Mouse (Mus musculus) kidney, embryonic 15.5 days (tissue): Measurements from ENCODE around the gene Loxl1. TPM values are rescaled to one million over a fixed set of nuclear protein-coding genes. Genes with fewer than 3 reads are reported as not detected.
A peak's percentile ranks its signal among the peaks of the same experiment; 100 is the strongest.
"Not testable (repeated sequence)": the region's sequence is repeated elsewhere in the genome, so short reads cannot be mapped to it uniquely, and the experiment has no call there.

Experiments
- ATAC-seq: fragments of 200-750 bp; cut with Nextera tagmentation; replicated peaks from 2 replicates; pipeline ENCODE4 v1.8.0; 2017; ENCODE audit warnings: moderate TSS enrichment; ENCODE audit not compliant: low FRiP score
- H3K27ac ChIP-seq: fragments of 300-500 bp; sonication (generic); 2 replicates; pipeline ENCODE4 v1.5.1; 2015; ENCODE audit warnings: mild to moderate bottlenecking, inconsistent platforms
- H3K27me3 ChIP-seq: fragments of 300-500 bp; sonication (generic); 2 replicates; pipeline ENCODE4 v1.6.1; 2015; ENCODE audit warnings: inconsistent platforms
- H3K36me3 ChIP-seq: fragments of 300-500 bp; sonication (generic); 2 replicates; pipeline ENCODE4 v1.6.1; 2015; ENCODE audit warnings: inconsistent platforms
- H3K4me1 ChIP-seq: fragments of 300-500 bp; sonication (generic); 2 replicates; pipeline ENCODE4 v1.6.1; 2015; ENCODE audit warnings: inconsistent platforms
- H3K4me2 ChIP-seq: fragments of 300-500 bp; sonication (generic); 2 replicates; pipeline ENCODE4 v1.6.1; 2015; ENCODE audit warnings: moderate library complexity, mild to moderate bottlenecking, inconsistent platforms
- H3K4me3 ChIP-seq: fragments of 300-500 bp; sonication (generic); replicated peaks from 2 replicates; pipeline ENCODE4 v1.5.1; 2015; ENCODE audit warnings: mild to moderate bottlenecking, inconsistent platforms
- H3K9ac ChIP-seq: fragments of 300-500 bp; sonication (generic); 2 replicates; pipeline ENCODE4 v1.6.1; 2015; ENCODE audit warnings: mild to moderate bottlenecking, inconsistent platforms
- H3K9me3 ChIP-seq: fragments of 300-500 bp; sonication (generic); replicated peaks from 2 replicates; pipeline ENCODE4 v1.6.1; 2016; ENCODE audit warnings: inconsistent platforms
- WGBS: fragments of 180-500 bp; shearing (Covaris S2); methylation state at CpG from one replicate; pipeline ENCODE4 v1.1.7; 2015; ENCODE audit warnings: mixed read lengths; 5-methylcytosine and 5-hydroxymethylcytosine counted together
- polyA plus RNA-seq: library from polyadenylated mRNA; unstranded; fragments of >200 nt; fragmentation: Nextera tagmentation; extraction: Ambion mirVana; gene quantifications from 2 replicates; pipeline ENCODE4 v1.2.1, GENCODE M21; 2015

Gene Loxl1
- polyA plus RNA-seq, 1 experiment from 2014 or later: 39.7 TPM

- no peak overlapping the region for H3K9ac ChIP-seq
- no peaks in the 10 kb centered on the region for H3K27me3 ChIP-seq
- no peak overlapping the region for H3K27ac ChIP-seq
- H3K4me2 ChIP-seq: no peak overlapping the region
- peaks cover 45% of the 10 kb centered on the region for H3K36me3 ChIP-seq
- H3K9me3 ChIP-seq: no peaks in the 10 kb centered on the region
- 91% methylated on average over 10 of the region's 10 CpGs for WGBS
- H3K4me1 ChIP-seq: peaks cover 11% of the 10 kb centered on the region
- H3K4me3 ChIP-seq: no peak overlapping the region
- no peak for ATAC-seq
These were observed 57.0 kb downstream of the Loxl1 start for GRCm38 (mm10) chr9:58255704-58256685.

GRCm38 (mm10) chr9:58255105-58255504 lies 57.9 kb downstream of the Loxl1 start:
- ATAC-seq: no peak

GRCm38 (mm10) chr9:58253805-58254122 lies 59.2 kb downstream of the Loxl1 start:
- H3K27me3 ChIP-seq, H3K9me3 ChIP-seq, ATAC-seq: not testable (repeated sequence)
- peaks cover 27% of the 10 kb centered on the region for H3K4me1 ChIP-seq
- H3K36me3 ChIP-seq: peaks cover 31% of the 10 kb centered on the region
- H3K9ac ChIP-seq: peak overlapping the region; percentile 72
- H3K4me3 ChIP-seq: peak overlapping the region; percentile 89
- peak overlapping the region; percentile 89 for H3K27ac ChIP-seq
- peak overlapping the region; percentile 79 for H3K4me2 ChIP-seq
- 66% methylated on average over 5 of the region's 5 CpGs for WGBS

More at GRCm38 (mm10) chr9:58255105-58255504, 57.9 kb downstream of the Loxl1 start:
- Histone ChIP-seq H3K9ac (no peak overlapping the region), H3K36me3 (peaks cover 38% of the 10 kb centered on the region), H3K27me3 (no peaks in the 10 kb centered on the region), H3K4me2 (no peak overlapping the region), H3K9me3 (no peaks in the 10 kb centered on the region), H3K27ac (no peak overlapping the region), H3K4me1 (peaks cover 18% of the 10 kb centered on the region), H3K4me3 (no peak overlapping the region)
- 37% methylated on average over 2 of the region's 2 CpGs for WGBS

GRCm38 (mm10) chr9:58253033-58253804 lies 59.8 kb downstream of the Loxl1 start, which contains the start of gene Stoml1:
Gene Stoml1, plus strand, starts transcription at chr9:58253164.
- H3K4me3 ChIP-seq: peak within 1 kb of the TSS; percentile 89
- peak; percentile 97 for ATAC-seq

GRCm38 (mm10) chr9:58250730-58251129 lies 62.3 kb downstream of the Loxl1 start:
- not testable (repeated sequence) for H3K27me3 ChIP-seq, ATAC-seq, H3K4me2 ChIP-seq, H3K9me3 ChIP-seq, H3K4me3 ChIP-seq
- H3K27ac ChIP-seq: peak overlapping the region; percentile 97
- 0 out of 2 replicates have a peak overlapping the region, but pooled peaks have one; percentile 80 for H3K9ac ChIP-seq
- peaks cover 56% of the 10 kb centered on the region for H3K4me1 ChIP-seq
- H3K36me3 ChIP-seq: 0 out of 2 replicates have a peak, but pooled peaks cover 12% of the 10 kb centered on the region
- WGBS: 92% methylated on average over 1 of the region's 1 CpGs

More at GRCm38 (mm10) chr9:58253033-58253804, 59.8 kb downstream of the Loxl1 start, which contains the start of gene Stoml1:
- Histone ChIP-seq H3K9me3 (no peaks in the 10 kb centered on the region), H3K27ac (peak within 1 kb of the TSS; percentile 89), H3K4me1 (peaks cover 33% of the 10 kb centered on the region), H3K27me3 (no peaks in the 10 kb centered on the region), H3K9ac (peak within 1 kb of the TSS; percentile 72), H3K4me2 (peak within 1 kb of the TSS; percentile 79), H3K36me3 (peaks cover 27% of the 10 kb centered on the region)
- WGBS: under 1% methylated on average over 31 of the region's 31 CpGs

- H3K4me3 ChIP-seq: peak overlapping the region; percentile 63
These were observed 62.7 kb downstream of the Loxl1 start for GRCm38 (mm10) chr9:58250322-58250721.

GRCm38 (mm10) chr9:58249592-58250192 lies 63.3 kb downstream of the Loxl1 start, which contains the start of gene Pml:
Gene Pml, minus strand, starts transcription at chr9:58249786.
- peak within 1 kb of the TSS; percentile 97 for H3K27ac ChIP-seq
- H3K36me3 ChIP-seq: peaks cover 17% of the 10 kb centered on the region; the same call in 1 of the 2 replicates
- H3K4me3 ChIP-seq: peak within 1 kb of the TSS; percentile 63
- peak; percentile 61; the same call in 1 of the 2 replicates for ATAC-seq
- H3K4me2 ChIP-seq: peak within 1 kb of the TSS; percentile 77
- H3K9me3 ChIP-seq: no peaks in the 10 kb centered on the region
- WGBS: under 1% methylated on average over 16 of the region's 16 CpGs
- peaks cover 53% of the 10 kb centered on the region for H3K4me1 ChIP-seq
- H3K9ac ChIP-seq: peak within 1 kb of the TSS; percentile 80
- no peaks in the 10 kb centered on the region for H3K27me3 ChIP-seq

More at GRCm38 (mm10) chr9:58250322-58250721, 62.7 kb downstream of the Loxl1 start:
- no peak for ATAC-seq
- 77% methylated on average over 8 of the region's 8 CpGs for WGBS
- peak overlapping the region; percentile 77 for H3K4me2 ChIP-seq
- H3K9me3 ChIP-seq: no peaks in the 10 kb centered on the region
- peak overlapping the region; percentile 97 for H3K27ac ChIP-seq
- peaks cover 10% of the 10 kb centered on the region; the same call in 1 of the 2 replicates for H3K36me3 ChIP-seq
- H3K9ac ChIP-seq: peak overlapping the region; percentile 80
- H3K27me3 ChIP-seq: no peaks in the 10 kb centered on the region
- peaks cover 56% of the 10 kb centered on the region for H3K4me1 ChIP-seq

GRCm38 (mm10) chr9:58248746-58249413 lies 64.1 kb downstream of the Loxl1 start:
- peak overlapping the region; percentile 80 for H3K9ac ChIP-seq
- peak overlapping the region; percentile 97 for H3K27ac ChIP-seq
- WGBS: 20% methylated on average over 7 of the region's 7 CpGs
- H3K4me2 ChIP-seq: peak overlapping the region; percentile 77
- peaks cover 52% of the 10 kb centered on the region for H3K4me1 ChIP-seq
- H3K9me3 ChIP-seq: no peaks in the 10 kb centered on the region
- peaks cover 24% of the 10 kb centered on the region for H3K36me3 ChIP-seq
- no peak for ATAC-seq
- H3K4me3 ChIP-seq: peak overlapping the region; percentile 63
- H3K27me3 ChIP-seq: no peaks in the 10 kb centered on the region

GRCm38 (mm10) chr9:58247064-58247759 lies 65.8 kb downstream of the Loxl1 start:
- 6% methylated on average over 25 of the region's 25 CpGs for WGBS
- H3K4me3 ChIP-seq: peak overlapping the region; percentile 32
- H3K27ac ChIP-seq: peak overlapping the region; percentile 80
- H3K27me3 ChIP-seq: no peaks in the 10 kb centered on the region
- peak overlapping the region; percentile 77 for H3K4me2 ChIP-seq
- peaks cover 39% of the 10 kb centered on the region for H3K36me3 ChIP-seq
- peak; percentile 81 for ATAC-seq
- H3K9me3 ChIP-seq: no peaks in the 10 kb centered on the region
- peaks cover 62% of the 10 kb centered on the region for H3K4me1 ChIP-seq
- peak overlapping the region; percentile 42 for H3K9ac ChIP-seq

- Histone ChIP-seq H3K9ac (no peak overlapping the region), H3K27me3 (no peaks in the 10 kb centered on the region), H3K4me2 (0 out of 2 replicates have a peak overlapping the region, but pooled peaks have one; percentile 22), H3K36me3 (peaks cover 42% of the 10 kb centered on the region), H3K4me1 (peaks cover 71% of the 10 kb centered on the region), H3K9me3 (no peaks in the 10 kb centered on the region), H3K4me3 (no peak overlapping the region), H3K27ac (no peak overlapping the region)
- ATAC-seq: no peak
- 40% methylated on average over 4 of the region's 4 CpGs for WGBS
These were observed 66.8 kb downstream of the Loxl1 start for GRCm38 (mm10) chr9:58246083-58246591.
